Mouse (Mus musculus) heart, postnatal 0 days (tissue): Measurements from ENCODE around the gene Abcg5.

Experiments used
- CTCF ChIP-seq: IDR thresholded peaks from 2 replicates; pipeline ENCODE4 v1.5.1; 2016; ENCODE audit warnings: antibody characterized with exemption, control low read depth, low read depth
- EP300 ChIP-seq: IDR thresholded peaks from 2 replicates; pipeline ENCODE4 v1.6.1; 2016; ENCODE audit warnings: antibody characterized with exemption, low read depth

DNA sequence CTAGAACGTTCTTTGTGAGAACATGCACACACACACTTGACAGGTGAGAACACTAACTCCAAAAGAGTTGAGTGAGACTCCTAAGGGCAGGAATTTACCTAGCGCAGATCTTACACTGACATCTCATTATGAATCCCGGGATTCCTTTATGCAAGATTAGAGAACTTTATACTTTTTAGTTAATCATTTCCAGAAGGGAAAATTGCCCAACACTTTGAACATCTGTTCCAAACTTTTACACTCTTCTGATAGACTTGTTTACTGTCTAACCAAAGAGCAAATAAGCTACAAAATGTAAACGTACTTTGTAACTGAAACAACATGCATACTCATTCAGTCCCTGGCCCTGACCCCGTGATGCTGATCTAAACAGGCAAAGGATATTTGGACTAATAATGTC, 6.5 kb upstream of the Abcg5 start:
- no peak for TF ChIP-seq EP300
- no peak for TF ChIP-seq CTCF
